ENCODE assay signal across 28 mouse cellular contexts in genomic region chr11:64972418-64972817, GRCm38 (mm10).
"Had no signal": no experiment of that assay in that cellular context is flagged by ENCODE, and none has a peak within 500 bp of the region (broad histone marks: within the 10 kb centered on the region; RNA-seq: fewer than 3 reads in every experiment).

No protein-coding gene starts in this region.

- H3K36me3 ChIP-seq: embryonic facial prominence, embryonic 10.5 days; embryonic facial prominence, embryonic 12.5 days; embryonic facial prominence, embryonic 13.5 days; embryonic facial prominence, embryonic 15.5 days; forebrain, embryonic 10.5 days; forebrain, embryonic 12.5 days; forebrain, embryonic 15.5 days had no signal

- ATAC-seq: forebrain, embryonic 13.5 days; forebrain, embryonic 14.5 days; forebrain, embryonic 15.5 days; forebrain, embryonic 16.5 days; forebrain, postnatal 0 days had no signal

- H3K4me3 ChIP-seq: embryonic facial prominence, embryonic 10.5 days; embryonic facial prominence, embryonic 12.5 days; embryonic facial prominence, embryonic 13.5 days; embryonic facial prominence, embryonic 15.5 days; erythroblast, embryonic 14.5 days; forebrain, embryonic 10.5 days; forebrain, embryonic 12.5 days; forebrain, embryonic 13.5 days; forebrain, embryonic 15.5 days; gastrocnemius, adult 2 months had no signal

- H3K27ac ChIP-seq: embryonic facial prominence, embryonic 10.5 days; embryonic facial prominence, embryonic 12.5 days; embryonic facial prominence, embryonic 13.5 days; embryonic facial prominence, embryonic 15.5 days; forebrain, embryonic 10.5 days; forebrain, embryonic 12.5 days; forebrain, embryonic 13.5 days; forebrain, embryonic 15.5 days; gastrocnemius, adult 2 months had no signal

- DNase-seq: cerebellum, adult 2 months; cerebellum, adult 8-10 months; cerebellum, adult 9-10 months; cerebellum, adult 9-11 months; cerebellum, postnatal 10 days; cerebellum, postnatal 14 days; cerebellum, postnatal 25 days; cerebellum, postnatal 36 days; embryo, embryonic 11 days; forebrain, postnatal 0 days; gastrocnemius, adult 2 months; gastrocnemius, postnatal 10 days; gastrocnemius, postnatal 14 days; gastrocnemius, postnatal 25 days; gastrocnemius, postnatal 36 days; heart, adult 11 months; heart, adult 18-20 months had no signal

- H3K4me2 ChIP-seq: embryonic facial prominence, embryonic 12.5 days; embryonic facial prominence, embryonic 13.5 days; embryonic facial prominence, embryonic 15.5 days; forebrain, embryonic 12.5 days; forebrain, embryonic 13.5 days; forebrain, embryonic 15.5 days had no signal

- H3K4me1 ChIP-seq: forebrain, embryonic 13.5 days had no signal

- H3K9ac ChIP-seq: embryonic facial prominence, embryonic 12.5 days; embryonic facial prominence, embryonic 13.5 days; embryonic facial prominence, embryonic 15.5 days; forebrain, embryonic 12.5 days; forebrain, embryonic 13.5 days; forebrain, embryonic 15.5 days; forebrain, postnatal 0 days had no signal

- H3K9me3 ChIP-seq: embryonic facial prominence, embryonic 10.5 days; embryonic facial prominence, embryonic 12.5 days; embryonic facial prominence, embryonic 13.5 days; embryonic facial prominence, embryonic 15.5 days; forebrain, embryonic 10.5 days; forebrain, embryonic 12.5 days; forebrain, embryonic 13.5 days; forebrain, embryonic 15.5 days had no signal
